Mouse (Mus musculus) thymus, postnatal 10 days (tissue): ENCODE measurements around the gene Olfr165.
"Not testable (repeated sequence)": the region's sequence is repeated elsewhere in the genome, so short reads cannot be mapped to it uniquely, and the experiment has no call there.

Source experiments
- DNase-seq, 2 experiments: peaks; one replicate each; pipeline ENCODE4 v3.0.0; 2021; ENCODE audit warnings: low spot score in 2 of 2

Gene Olfr165

DNA sequence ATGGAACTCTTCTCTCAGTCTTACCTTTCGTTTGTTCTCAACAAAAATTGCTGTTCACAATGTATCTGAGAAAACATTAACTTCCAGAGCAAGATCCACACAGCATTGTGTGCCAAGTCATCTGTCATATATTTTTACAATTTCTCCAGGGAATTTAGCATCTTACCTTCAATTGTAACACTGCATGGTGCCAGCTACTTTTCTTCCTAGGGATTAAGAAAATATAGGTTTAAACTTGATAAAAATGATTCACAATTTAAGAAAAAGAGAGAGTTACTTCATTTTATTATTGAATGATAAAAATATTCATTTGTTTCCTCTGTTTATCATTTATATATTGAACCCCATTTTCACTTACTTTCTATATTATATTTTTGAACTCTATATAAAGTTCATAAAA lies at the start of gene Olfr165:
Gene Olfr165 (minus strand): TSS at position 101 of the 400 bp plus-strand sequence.
- no peak for DNase-seq

DNA sequence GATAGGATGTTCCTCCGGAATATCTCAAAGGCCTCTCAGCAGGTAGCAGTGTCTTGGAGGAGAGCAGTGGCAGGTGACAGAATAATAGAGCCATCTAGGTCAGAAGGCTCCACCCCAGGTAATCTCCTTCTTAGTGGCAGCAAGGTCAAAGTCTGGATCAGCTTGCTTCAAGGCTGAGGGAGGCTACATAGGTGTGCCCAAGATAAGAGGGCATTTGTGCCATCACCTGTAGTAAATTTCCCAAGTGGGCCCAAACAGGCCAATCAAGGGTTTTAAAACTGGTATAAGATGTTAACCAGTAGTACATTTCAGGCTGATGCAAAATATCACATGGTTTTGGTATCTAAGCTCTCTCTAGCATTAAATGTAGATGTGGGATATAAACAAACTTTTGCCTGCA lies 41.4 kb upstream of the Olfr165 start:
- DNase-seq, result no peak

DNA sequence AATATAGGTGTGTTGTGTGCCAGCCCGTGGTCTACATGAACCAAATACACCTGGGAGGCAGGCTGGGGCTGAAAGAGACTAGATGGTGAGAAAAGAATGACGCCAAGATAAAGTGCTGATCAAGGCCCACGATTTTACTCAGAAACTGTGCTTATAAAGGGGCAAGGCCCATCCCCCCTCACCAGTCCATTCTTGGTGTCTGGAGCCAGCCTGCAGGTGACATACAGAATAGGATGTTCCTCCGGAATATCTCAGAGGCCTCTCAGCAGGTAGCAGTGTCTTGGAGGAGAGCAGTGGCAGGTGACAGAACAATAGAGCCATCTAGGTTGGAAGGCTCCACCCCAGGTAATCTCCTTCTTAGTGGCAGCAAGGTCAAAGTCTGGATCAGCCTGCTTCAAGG lies 35.8 kb upstream of the Olfr165 start:
- not testable (repeated sequence) for DNase-seq

DNA sequence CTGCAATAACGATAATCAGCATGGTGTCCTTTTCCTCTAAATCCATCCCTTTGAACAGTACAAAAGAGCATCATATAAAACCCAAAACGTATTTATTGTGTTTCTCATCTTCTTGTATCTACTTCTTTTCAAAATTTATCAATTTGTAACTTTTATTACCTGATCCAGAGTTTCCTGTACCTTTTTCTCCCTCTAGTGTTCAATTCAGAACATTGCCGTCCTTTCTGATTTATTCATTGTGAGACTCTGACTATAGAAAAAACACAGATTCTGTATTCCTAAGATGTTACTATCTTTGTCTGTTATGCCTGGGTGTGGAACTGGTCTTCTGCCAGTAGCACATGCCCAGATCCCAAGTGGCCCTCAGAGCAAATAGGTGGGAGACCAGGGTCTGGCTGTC lies 35.0 kb downstream of the Olfr165 start:
- DNase-seq, result no peak
